Mouse (Mus musculus) retina, adult 2 months (tissue): ENCODE measurements at regions not wholly inside any gene's neighbourhood (a gene's known extent, or its start where the extent isn't known, plus 50 kb on each side); places are given as distances from the start of the nearest gene placed in this dataset.

Source experiments
- DNase-seq: peaks from one replicate; pipeline ENCODE4 v3.0.0-alpha.2; 2012; ENCODE audit warnings: low read depth, low spot score

- no peak for DNase-seq
Observed at GRCm38 (mm10) chr1:82162926-82163325, 70.0 kb upstream of the Gm9747 start.

- DNase-seq, result no peak
Observed at GRCm38 (mm10) chr1:82168158-82168557, 64.8 kb upstream of the Gm9747 start.

GRCm38 (mm10) chr1:82168949-82169348, 64.0 kb upstream of the Gm9747 start:
- DNase-seq, result no peak

DNA sequence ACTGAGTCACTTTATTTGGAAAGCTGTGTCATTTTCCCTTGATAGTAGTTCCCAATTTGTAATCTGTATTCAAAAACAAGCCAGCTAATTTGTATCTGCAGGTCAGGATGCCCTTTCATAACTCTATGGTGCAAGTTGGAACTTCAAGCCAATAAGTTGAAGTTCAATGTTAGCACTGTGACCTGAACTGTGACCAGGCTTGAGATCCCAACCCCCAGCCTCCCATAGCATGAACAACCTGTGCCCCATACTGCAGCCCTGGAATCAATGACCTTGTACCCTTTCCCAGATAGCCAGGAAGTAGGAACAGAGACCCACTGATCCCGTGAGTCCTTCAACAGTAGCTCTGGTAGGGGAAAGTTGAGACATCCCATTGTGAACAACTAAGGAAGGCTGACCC, 52.5 kb upstream of the Gm9747 start:
- no peak for DNase-seq
